Mouse (Mus musculus) layer of hippocampus, postnatal 25 days (tissue): ENCODE results near the gene Plcb2. TPM values are rescaled to one million over a fixed set of nuclear protein-coding genes. Genes with fewer than 3 reads are reported as not detected.

Source experiments
- DNase-seq, 2 experiments: peaks; one replicate each; pipeline ENCODE4 v3.0.0; 2022; ENCODE audit warnings: mixed read lengths in 2 of 2, low spot score in 1 of 2; ENCODE audit errors: extremely low spot score in 1 of 2
- total RNA-seq, 2 experiments: library from RNA; stranded (reverse); gene quantifications; 2 replicates each; pipeline ENCODE4 v1.2.3; 2021

Plcb2 gene
- total RNA-seq, 2 experiments from 2014 or later = 2.0 to 2.4 TPM

DNA sequence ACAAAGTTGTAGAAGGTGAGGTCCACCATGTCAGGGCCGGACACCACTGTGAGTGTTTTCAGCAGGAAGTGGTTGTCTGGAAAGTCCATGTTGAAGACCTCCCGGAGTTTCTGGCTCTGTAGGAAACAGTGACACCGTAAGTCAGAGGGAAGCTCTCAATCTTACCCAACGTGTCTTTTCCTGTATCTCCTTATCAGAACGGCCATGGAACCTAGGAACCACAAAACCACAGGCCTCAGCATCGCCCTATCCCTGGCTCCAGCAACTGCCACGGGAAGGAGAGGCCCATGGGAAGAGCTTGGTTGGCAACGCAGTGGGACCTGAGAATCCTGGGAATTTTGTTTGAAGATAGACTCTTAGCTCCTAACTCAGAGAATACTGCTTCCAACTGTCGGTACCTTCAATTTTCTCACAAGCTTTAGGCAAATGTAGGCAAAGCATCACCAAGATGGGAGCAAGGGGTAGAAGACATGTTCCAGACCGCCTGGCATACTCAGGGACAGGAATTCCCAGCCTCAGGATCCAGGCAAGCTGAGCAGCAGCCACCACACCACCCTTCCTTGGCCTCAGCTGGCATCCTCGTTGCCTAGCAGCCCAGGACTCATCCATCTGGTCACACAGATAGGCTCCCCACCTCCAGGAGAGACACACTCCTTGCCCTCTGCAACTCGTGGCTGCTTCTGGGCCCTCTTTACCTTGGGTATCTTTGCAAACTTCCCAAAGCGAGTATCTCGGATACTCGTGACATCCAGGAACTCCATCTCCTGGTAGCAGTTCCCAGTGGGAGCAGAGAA lies 4.3 kb downstream of the Plcb2 start:
- DNase-seq = no peak

- DNase-seq = no peak
Measured at GRCm38 (mm10) chr2:118716677-118717076, 11.6 kb downstream of the Plcb2 start.

- peak in 1 of 2 experiments; percentile 49 for DNase-seq
Measured at GRCm38 (mm10) chr2:118714230-118714629, 14.0 kb downstream of the Plcb2 start.

DNA sequence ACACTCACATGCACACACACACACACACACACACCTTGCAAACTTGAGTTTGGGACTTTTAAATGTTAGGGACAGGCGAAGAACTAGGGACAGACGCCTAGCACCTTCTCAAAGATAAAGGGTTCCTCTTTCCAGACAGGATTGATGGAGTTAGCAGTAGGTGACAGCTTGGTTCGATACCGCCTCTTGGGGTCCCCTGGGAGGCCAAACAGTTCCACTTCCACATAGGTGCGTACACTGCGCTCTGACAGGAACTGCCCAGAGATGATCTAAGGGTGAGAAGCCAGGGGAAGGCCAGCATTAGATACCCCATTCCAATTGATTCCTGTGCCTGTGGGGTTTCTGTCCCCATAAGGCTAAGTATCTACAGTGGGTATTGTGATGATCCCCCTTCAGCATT lies 14.6 kb downstream of the Plcb2 start:
- no peak for DNase-seq

- peak in 1 of 2 experiments; percentile 47 for DNase-seq
Measured at GRCm38 (mm10) chr2:118711038-118711494, 17.2 kb downstream of the Plcb2 start.

GRCm38 (mm10) chr2:118709655-118710221 lies 18.5 kb downstream of the Plcb2 start:
- DNase-seq = no peak

- DNase-seq = no peak
Measured at GRCm38 (mm10) chr2:118708472-118708871, 19.8 kb downstream of the Plcb2 start.

DNA sequence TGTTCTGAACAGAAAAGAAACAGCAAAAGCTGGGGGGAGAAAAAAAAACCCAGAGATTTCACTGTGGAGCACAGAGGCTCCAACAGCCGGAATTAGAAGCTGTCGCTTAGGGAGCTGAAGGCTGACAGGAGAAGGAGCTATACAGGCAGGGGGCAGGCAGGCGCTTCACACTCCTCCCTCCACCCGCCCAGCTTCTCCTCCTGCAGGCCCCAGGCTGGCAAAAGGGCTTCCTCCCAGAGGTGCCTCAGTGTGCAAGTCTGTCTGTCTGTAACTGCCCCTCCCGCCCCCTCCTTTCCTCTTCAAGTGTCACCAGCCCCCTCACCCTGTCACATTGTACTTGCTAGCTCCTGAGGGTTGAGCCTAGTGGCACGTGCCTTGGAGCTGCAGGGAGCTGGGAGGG lies 21.8 kb downstream of the Plcb2 start:
- no peak for DNase-seq

DNA sequence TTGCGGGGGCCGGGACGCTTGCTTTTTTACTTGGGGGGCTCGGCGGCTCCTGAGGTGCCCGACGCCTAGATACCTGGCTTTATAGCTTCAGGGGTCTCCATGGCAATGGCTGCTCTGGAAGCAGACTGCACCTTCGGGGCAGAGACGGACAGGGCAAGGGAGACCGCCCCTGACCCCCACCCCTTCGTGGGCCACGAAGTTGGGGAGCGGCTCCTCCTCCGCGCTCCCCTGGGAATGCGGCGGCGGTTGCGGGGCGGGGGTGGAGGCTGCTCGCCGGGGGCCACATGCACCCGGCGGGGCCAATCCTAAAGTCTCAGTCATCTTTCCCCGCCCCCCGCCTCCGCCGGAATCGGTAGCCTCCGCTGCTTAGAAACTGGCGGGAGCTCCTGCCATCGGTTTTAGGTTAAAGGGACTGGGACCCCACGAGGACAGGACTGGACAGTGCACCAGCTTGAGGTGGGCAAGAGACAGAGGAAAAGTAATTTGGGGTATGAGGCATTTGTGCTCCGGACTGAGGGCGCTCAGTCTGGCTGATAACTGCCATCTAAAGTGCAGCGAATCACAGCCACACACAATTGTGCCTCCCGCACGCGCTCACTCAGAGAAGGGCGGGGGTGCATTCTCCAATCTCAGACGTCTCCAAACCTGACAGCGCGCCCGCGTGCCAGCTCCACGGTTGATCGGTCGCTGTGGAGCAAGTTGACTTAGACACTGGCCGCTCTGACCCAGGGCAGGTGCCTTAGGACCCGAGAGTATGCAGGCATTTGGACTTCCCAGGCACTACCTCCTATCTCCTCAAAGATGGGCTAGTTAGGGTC lies 24.1 kb downstream of the Plcb2 start, which contains the start of gene Ankrd63:
TSS of gene Ankrd63 (minus strand) at position 51 of the 818 bp plus-strand sequence.
- DNase-seq = peak in 1 of 2 experiments; percentile 36

DNA sequence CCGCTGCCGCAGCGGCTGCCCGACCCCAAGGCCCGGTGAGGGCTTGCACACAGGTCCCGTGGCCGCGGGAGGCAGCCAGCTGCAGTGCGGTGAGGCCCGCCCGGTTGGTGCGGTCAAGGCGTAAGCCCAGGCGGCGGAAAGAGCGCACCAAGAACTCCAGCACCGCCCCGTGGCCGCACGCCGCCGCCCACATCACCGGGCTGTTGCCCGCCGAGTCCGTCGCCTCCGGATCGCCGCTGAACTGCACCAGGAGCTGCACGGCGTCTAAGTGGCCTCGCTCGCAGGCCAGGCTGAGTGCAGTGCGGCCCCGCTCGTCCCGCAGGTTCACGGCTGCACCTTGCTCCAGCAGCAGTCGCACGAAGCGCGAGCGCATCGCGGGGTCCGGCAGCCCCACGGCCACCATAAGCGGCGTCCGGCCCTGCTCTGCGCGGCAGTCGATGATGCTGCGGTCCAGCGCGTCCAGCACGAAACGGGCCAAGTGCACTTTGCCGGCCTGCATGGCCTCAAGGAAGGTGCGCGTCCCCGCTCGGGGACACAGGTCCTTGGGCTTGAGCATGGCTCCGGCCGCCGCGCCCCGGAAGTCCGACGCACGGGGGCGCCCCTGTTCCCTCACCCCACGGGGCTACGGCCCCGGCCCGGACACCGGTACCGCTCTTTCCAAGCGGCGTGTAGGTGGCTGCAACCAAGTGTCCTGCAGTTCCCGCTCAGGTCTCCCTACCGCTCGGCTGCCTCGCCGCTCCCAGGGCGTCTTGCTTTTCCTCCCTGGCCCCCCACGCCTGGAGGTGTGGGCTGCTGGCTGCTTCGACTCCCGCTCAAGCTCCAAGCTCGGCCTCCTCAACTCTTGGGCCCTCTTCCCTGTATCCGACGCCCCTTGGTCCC lies 25.1 kb downstream of the Plcb2 start:
- peak in 1 of 2 experiments; percentile 33 for DNase-seq

GRCm38 (mm10) chr2:118701971-118702882 lies 26.0 kb downstream of the Plcb2 start:
- no peak for DNase-seq

GRCm38 (mm10) chr2:118701161-118701560 lies 27.1 kb downstream of the Plcb2 start:
- no peak for DNase-seq

GRCm38 (mm10) chr2:118700179-118701062 lies 27.8 kb downstream of the Plcb2 start:
- peak in 1 of 2 experiments; percentile 90 for DNase-seq

DNA sequence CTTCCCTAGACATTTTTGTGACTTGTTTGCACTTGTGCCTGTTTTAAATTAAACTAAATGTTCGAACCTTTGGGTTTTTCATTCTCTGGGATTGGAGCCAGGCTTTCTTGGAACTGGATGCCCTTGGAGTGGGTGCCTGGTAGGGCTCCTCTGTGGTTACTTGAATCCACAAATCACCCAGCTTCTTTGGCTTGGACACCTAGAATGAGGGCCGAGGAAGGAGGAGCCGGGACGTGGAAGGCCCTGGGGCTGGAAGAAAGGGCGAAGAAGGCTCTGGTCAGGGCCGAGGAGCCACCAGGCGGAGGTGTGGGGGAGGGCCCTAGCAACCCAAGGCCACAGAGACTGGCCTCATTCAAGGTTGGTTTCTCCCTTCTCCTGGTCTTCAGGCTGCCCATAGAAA lies 30.3 kb downstream of the Plcb2 start:
- no peak for DNase-seq

- DNase-seq = no peak
Measured at GRCm38 (mm10) chr2:118697311-118697877, 30.8 kb downstream of the Plcb2 start.

GRCm38 (mm10) chr2:118696451-118697308 lies 31.6 kb downstream of the Plcb2 start:
- DNase-seq = no peak
